Mouse (Mus musculus) 3134 (cell line): ENCODE data around the gene Vmn1r27.

Experiments
- DNase-seq: peaks from one replicate; pipeline ENCODE4 v3.0.0-alpha.2; 2011; ENCODE audit warnings: low spot score; ENCODE audit not compliant: insufficient read length; ENCODE audit errors: extremely low read depth

The Vmn1r27 gene

DNA sequence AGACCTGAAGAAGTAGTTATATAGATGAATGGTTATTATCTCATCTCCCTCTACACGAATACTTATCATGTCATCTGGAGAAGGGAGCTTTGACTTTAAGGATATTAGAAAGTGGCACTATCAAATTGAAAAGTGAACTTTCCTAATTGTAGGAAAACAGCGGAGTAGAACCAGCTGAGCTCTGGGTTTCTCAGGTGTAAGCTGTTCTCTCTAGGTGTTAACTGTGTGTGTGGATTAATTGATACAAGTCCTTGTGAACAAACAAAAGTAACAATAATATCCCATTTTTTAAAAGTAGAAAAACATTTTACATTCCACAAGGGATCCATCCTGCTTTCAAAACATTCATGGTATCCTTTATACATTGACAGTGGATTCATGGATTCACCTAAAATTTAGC, at the start of gene Vmn1r27:
Vmn1r27 (minus strand) TSS at position 101 of the 400 bp plus-strand sequence.
- no peak for DNase-seq

DNA sequence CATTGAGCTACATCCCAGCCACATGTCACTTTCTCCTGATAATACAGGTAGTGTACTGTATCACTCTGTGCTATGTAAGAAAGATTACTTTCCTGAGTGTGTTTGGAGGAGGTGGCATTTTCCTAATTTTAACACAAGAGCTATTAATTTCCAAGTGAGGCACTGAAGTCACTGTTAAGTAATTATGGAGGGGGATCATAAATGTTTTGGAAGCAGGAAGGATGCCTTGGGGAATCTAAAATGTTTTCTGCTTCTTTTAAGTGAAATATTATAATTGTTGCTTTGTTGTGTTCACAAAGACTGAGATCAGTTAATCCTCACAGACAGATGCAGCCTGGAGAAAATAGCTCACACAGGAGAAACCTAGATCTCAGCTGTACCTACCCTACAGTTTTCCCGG, 43.1 kb upstream of the Vmn1r27 start, which contains the start of gene Vmn1r28:
Vmn1r28 (plus strand) TSS at position 301 of the 400 bp plus-strand sequence.
- no peak for DNase-seq

DNA sequence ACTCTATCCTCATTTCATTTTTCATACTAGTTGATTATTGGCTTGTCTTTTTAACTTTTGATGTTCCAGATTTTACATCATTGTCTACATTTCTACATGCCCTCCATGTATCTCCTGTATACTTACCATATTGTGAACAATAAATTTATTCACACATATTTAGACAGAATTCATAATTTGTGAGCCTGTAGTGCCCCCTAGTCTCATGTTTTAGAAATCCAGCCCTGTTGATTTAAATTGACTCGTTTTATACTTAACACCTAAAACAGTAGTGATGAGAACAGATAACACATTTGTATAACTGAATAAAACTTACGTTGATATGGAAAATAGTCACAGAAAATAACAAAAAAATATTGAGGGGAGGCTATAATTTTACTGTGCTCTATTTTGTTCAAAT, 2.5 kb downstream of the Vmn1r27 start:
- no peak for DNase-seq
